Mouse (Mus musculus): ENCODE measurements around the gene Ptchd1. TPM values are rescaled to one million over a fixed set of nuclear protein-coding genes. Genes with fewer than 3 reads are reported as not detected.

Gene Ptchd1
- 15.7 and 17.6 TPM in 2 replicates for polyA plus RNA-seq (2014; fragmentation: Nextera tagmentation; extraction: Ambion mirVana)

GRCm38 (mm10) chrX:155623701-155624281 lies at the start of gene Ptchd1:
TSS of gene Ptchd1 (minus strand) at chrX:155623814.
- Histone ChIP-seq H3K4me2 (ENCODE audit: low read length) (peak within 1 kb of the TSS; percentile 65), H3K9me3 (ENCODE audit: control insufficient read depth, low read length) (no peaks in the 10 kb centered on the region), H3K9ac (replicated peaks; ENCODE audit: low read length) (peak within 1 kb of the TSS; percentile 44), H3K36me3 (ENCODE audit: control insufficient read depth, insufficient read depth, low read length) (no peaks in the 10 kb centered on the region), H3K4me1 (ENCODE audit: control insufficient read depth, insufficient read depth, low read length) (no peaks in the 10 kb centered on the region), H3K27ac (replicated peaks; ENCODE audit: low read depth, low read length) (peak within 1 kb of the TSS; percentile 76), H3K4me3 (replicated peaks; ENCODE audit: low read depth, low read length) (peak within 1 kb of the TSS; percentile 50), H3K27me3 (ENCODE audit: control insufficient read depth, insufficient read depth, low read length) (no peaks in the 10 kb centered on the region)
- DNase-seq (peak; percentile 68), ATAC-seq (ENCODE audit: low FRiP score, low TSS enrichment) (peak; percentile 74)
- WGBS: 24% methylated on average over 34 of the region's 34 CpGs

GRCm38 (mm10) chrX:155657971-155658370 lies 34.4 kb upstream of the Ptchd1 start:
- DNase-seq: no peak
- no peaks in the 10 kb centered on the region for H3K36me3 ChIP-seq (ENCODE audit: control insufficient read depth, insufficient read depth, low read length)
- no peaks in the 10 kb centered on the region for H3K9me3 ChIP-seq (ENCODE audit: control insufficient read depth, low read length)
- H3K4me3 ChIP-seq (replicated peaks; ENCODE audit: low read depth, low read length): no peak overlapping the region
- H3K27ac ChIP-seq (replicated peaks; ENCODE audit: low read depth, low read length): no peak overlapping the region
- H3K4me2 ChIP-seq (ENCODE audit: low read length): no peak overlapping the region
- no peak for ATAC-seq (ENCODE audit: low FRiP score, low TSS enrichment)
- 92% methylated on average over 1 of the region's 1 CpGs for WGBS
- no peaks in the 10 kb centered on the region for H3K27me3 ChIP-seq (ENCODE audit: control insufficient read depth, insufficient read depth, low read length)
- no peak overlapping the region for H3K9ac ChIP-seq (replicated peaks; ENCODE audit: low read length)
- H3K4me1 ChIP-seq (ENCODE audit: control insufficient read depth, insufficient read depth, low read length): no peaks in the 10 kb centered on the region

GRCm38 (mm10) chrX:155645975-155646374 lies 22.4 kb upstream of the Ptchd1 start:
- Histone ChIP-seq H3K9ac (replicated peaks; ENCODE audit: low read length) (no peak overlapping the region), H3K36me3 (ENCODE audit: control insufficient read depth, insufficient read depth, low read length) (no peaks in the 10 kb centered on the region), H3K4me3 (replicated peaks; ENCODE audit: low read depth, low read length) (no peak overlapping the region), H3K4me2 (ENCODE audit: low read length) (no peak overlapping the region), H3K27me3 (ENCODE audit: control insufficient read depth, insufficient read depth, low read length) (no peaks in the 10 kb centered on the region), H3K4me1 (ENCODE audit: control insufficient read depth, insufficient read depth, low read length) (no peaks in the 10 kb centered on the region), H3K9me3 (ENCODE audit: control insufficient read depth, low read length) (no peaks in the 10 kb centered on the region), H3K27ac (replicated peaks; ENCODE audit: low read depth, low read length) (no peak overlapping the region)
- ATAC-seq (ENCODE audit: low FRiP score, low TSS enrichment) (no peak), DNase-seq (no peak)
- WGBS: 92% methylated on average over 3 of the region's 3 CpGs

- Histone ChIP-seq H3K9ac (replicated peaks; ENCODE audit: low read length) (no peak overlapping the region), H3K36me3 (ENCODE audit: control insufficient read depth, insufficient read depth, low read length) (no peaks in the 10 kb centered on the region), H3K9me3 (ENCODE audit: control insufficient read depth, low read length) (no peaks in the 10 kb centered on the region), H3K4me2 (ENCODE audit: low read length) (no peak overlapping the region), H3K27ac (replicated peaks; ENCODE audit: low read depth, low read length) (no peak overlapping the region), H3K27me3 (ENCODE audit: control insufficient read depth, insufficient read depth, low read length) (no peaks in the 10 kb centered on the region), H3K4me1 (ENCODE audit: control insufficient read depth, insufficient read depth, low read length) (no peaks in the 10 kb centered on the region), H3K4me3 (replicated peaks; ENCODE audit: low read depth, low read length) (no peak overlapping the region)
- 24% methylated on average over 1 of the region's 1 CpGs for WGBS
- ATAC-seq (ENCODE audit: low FRiP score, low TSS enrichment): no peak
- peak; percentile 49 for DNase-seq
Measured at GRCm38 (mm10) chrX:155643975-155644374, 20.4 kb upstream of the Ptchd1 start.

GRCm38 (mm10) chrX:155625671-155626196 lies 2.1 kb upstream of the Ptchd1 start:
- DNase-seq (peak; percentile 47), ATAC-seq (ENCODE audit: low FRiP score, low TSS enrichment) (no peak)
- H3K4me3 ChIP-seq (replicated peaks; ENCODE audit: low read depth, low read length): peak overlapping the region; percentile 19
- H3K36me3 ChIP-seq (ENCODE audit: control insufficient read depth, insufficient read depth, low read length): no peaks in the 10 kb centered on the region
- H3K27ac ChIP-seq (replicated peaks; ENCODE audit: low read depth, low read length): no peak overlapping the region
- no peak overlapping the region for H3K9ac ChIP-seq (replicated peaks; ENCODE audit: low read length)
- WGBS: 12% methylated on average over 13 of the region's 13 CpGs
- peak overlapping the region; percentile 46 for H3K4me2 ChIP-seq (ENCODE audit: low read length)
- no peaks in the 10 kb centered on the region for H3K27me3 ChIP-seq (ENCODE audit: control insufficient read depth, insufficient read depth, low read length)
- H3K9me3 ChIP-seq (ENCODE audit: control insufficient read depth, low read length): no peaks in the 10 kb centered on the region
- H3K4me1 ChIP-seq (ENCODE audit: control insufficient read depth, insufficient read depth, low read length): no peaks in the 10 kb centered on the region

- no peaks in the 10 kb centered on the region for H3K27me3 ChIP-seq (ENCODE audit: control insufficient read depth, insufficient read depth, low read length)
- H3K27ac ChIP-seq (replicated peaks; ENCODE audit: low read depth, low read length): no peak overlapping the region
- DNase-seq (no peak), ATAC-seq (ENCODE audit: low FRiP score, low TSS enrichment) (0 out of 2 replicates have a peak, but pooled peaks have one; percentile 2)
- H3K36me3 ChIP-seq (ENCODE audit: control insufficient read depth, insufficient read depth, low read length): no peaks in the 10 kb centered on the region
- H3K4me2 ChIP-seq (ENCODE audit: low read length): peak overlapping the region; percentile 65
- H3K9me3 ChIP-seq (ENCODE audit: control insufficient read depth, low read length): no peaks in the 10 kb centered on the region
- no peaks in the 10 kb centered on the region for H3K4me1 ChIP-seq (ENCODE audit: control insufficient read depth, insufficient read depth, low read length)
- 16% methylated on average over 15 of the region's 15 CpGs for WGBS
- H3K9ac ChIP-seq (replicated peaks; ENCODE audit: low read length): peak overlapping the region; percentile 16
- H3K4me3 ChIP-seq (replicated peaks; ENCODE audit: low read depth, low read length): peak overlapping the region; percentile 50
Measured at GRCm38 (mm10) chrX:155624895-155625294, 1.3 kb upstream of the Ptchd1 start.

- Histone ChIP-seq H3K9me3 (ENCODE audit: control insufficient read depth, low read length) (no peaks in the 10 kb centered on the region), H3K4me3 (replicated peaks; ENCODE audit: low read depth, low read length) (peak within 1 kb of the TSS; percentile 50), H3K27ac (replicated peaks; ENCODE audit: low read depth, low read length) (peak within 1 kb of the TSS; percentile 76), H3K27me3 (ENCODE audit: control insufficient read depth, insufficient read depth, low read length) (no peaks in the 10 kb centered on the region), H3K36me3 (ENCODE audit: control insufficient read depth, insufficient read depth, low read length) (no peaks in the 10 kb centered on the region), H3K4me1 (ENCODE audit: control insufficient read depth, insufficient read depth, low read length) (no peaks in the 10 kb centered on the region), H3K4me2 (ENCODE audit: low read length) (peak within 1 kb of the TSS; percentile 65), H3K9ac (replicated peaks; ENCODE audit: low read length) (peak within 1 kb of the TSS; percentile 44)
- peak; percentile 58 for DNase-seq
- peak; percentile 54 for ATAC-seq (ENCODE audit: low FRiP score, low TSS enrichment)
- WGBS: 33% methylated on average over 19 of the region's 19 CpGs
Measured at GRCm38 (mm10) chrX:155624341-155624841, 777 bp upstream of the Ptchd1 start, which contains the start of gene Gm15155. TSS of gene Gm15155 (plus strand) at chrX:155624741.

- peak overlapping the region; percentile 44 for H3K9ac ChIP-seq (replicated peaks; ENCODE audit: low read length)
- peak overlapping the region; percentile 50 for H3K4me3 ChIP-seq (replicated peaks; ENCODE audit: low read depth, low read length)
- H3K27me3 ChIP-seq (ENCODE audit: control insufficient read depth, insufficient read depth, low read length): no peaks in the 10 kb centered on the region
- ATAC-seq (ENCODE audit: low FRiP score, low TSS enrichment) (peak; percentile 78), DNase-seq (peak; percentile 67)
- H3K4me2 ChIP-seq (ENCODE audit: low read length): peak overlapping the region; percentile 65
- H3K4me1 ChIP-seq (ENCODE audit: control insufficient read depth, insufficient read depth, low read length): no peaks in the 10 kb centered on the region
- H3K9me3 ChIP-seq (ENCODE audit: control insufficient read depth, low read length): no peaks in the 10 kb centered on the region
- WGBS: 12% methylated on average over 49 of the region's 69 CpGs
- H3K27ac ChIP-seq (replicated peaks; ENCODE audit: low read depth, low read length): peak overlapping the region; percentile 76
- no peaks in the 10 kb centered on the region for H3K36me3 ChIP-seq (ENCODE audit: control insufficient read depth, insufficient read depth, low read length)
Measured at GRCm38 (mm10) chrX:155622961-155623599, 534 bp downstream of the Ptchd1 start.
